Mouse (Mus musculus) ovary, postnatal 36 days (tissue): ENCODE data around the gene 1300017J02Rik.

Experiments
- DNase-seq: peaks from one replicate; pipeline ENCODE4 v3.0.0; 2022; ENCODE audit warnings: low spot score, mixed read lengths

The 1300017J02Rik gene

GRCm38 (mm10) chr9:103271104-103271503 is 33.8 kb downstream of the 1300017J02Rik start:
- DNase-seq, result no peak

GRCm38 (mm10) chr9:103265778-103266177 is 39.1 kb downstream of the 1300017J02Rik start:
- DNase-seq, result no peak

- DNase-seq, result peak; percentile 23
Measured at GRCm38 (mm10) chr9:103252906-103253305, 52.0 kb downstream of the 1300017J02Rik start.

GRCm38 (mm10) chr9:103248618-103249017 is 56.3 kb downstream of the 1300017J02Rik start:
- DNase-seq, result no peak

- DNase-seq, result no peak
Measured at GRCm38 (mm10) chr9:103246526-103247168, 58.2 kb downstream of the 1300017J02Rik start.

GRCm38 (mm10) chr9:103243640-103244039 is 61.2 kb downstream of the 1300017J02Rik start:
- DNase-seq, result no peak

- no peak for DNase-seq
Measured at GRCm38 (mm10) chr9:103241206-103241605, 63.7 kb downstream of the 1300017J02Rik start.

- no peak for DNase-seq
Measured at GRCm38 (mm10) chr9:103239471-103239870, 65.4 kb downstream of the 1300017J02Rik start.

- no peak for DNase-seq
Measured at GRCm38 (mm10) chr9:103234565-103235165, 70.2 kb downstream of the 1300017J02Rik start.

- DNase-seq, result no peak
Measured at GRCm38 (mm10) chr9:103234059-103234458, 70.8 kb downstream of the 1300017J02Rik start.

GRCm38 (mm10) chr9:103233006-103233395 is 71.9 kb downstream of the 1300017J02Rik start:
- no peak for DNase-seq

- no peak for DNase-seq
Measured at GRCm38 (mm10) chr9:103232232-103233005, 72.5 kb downstream of the 1300017J02Rik start.

- DNase-seq, result peak; percentile 46
Measured at GRCm38 (mm10) chr9:103230151-103230951, 74.5 kb downstream of the 1300017J02Rik start, which contains the start of the genes Gm20425 and Trf. Gm20425 (minus strand) TSS chr9:103230307. Trf (minus strand) TSS chr9:103230444.

GRCm38 (mm10) chr9:103229037-103229867 is 75.6 kb downstream of the 1300017J02Rik start:
- DNase-seq, result no peak

- DNase-seq, result no peak
Measured at GRCm38 (mm10) chr9:103228370-103229003, 76.4 kb downstream of the 1300017J02Rik start.

- DNase-seq, result no peak
Measured at GRCm38 (mm10) chr9:103227760-103228159, 77.1 kb downstream of the 1300017J02Rik start.

- DNase-seq, result peak; percentile 46
Measured at GRCm38 (mm10) chr9:103226806-103227205, 78.1 kb downstream of the 1300017J02Rik start.

- DNase-seq, result no peak
Measured at GRCm38 (mm10) chr9:103225464-103225863, 79.4 kb downstream of the 1300017J02Rik start.

- no peak for DNase-seq
Measured at GRCm38 (mm10) chr9:103224721-103225120, 80.2 kb downstream of the 1300017J02Rik start.

GRCm38 (mm10) chr9:103214281-103214680 is 90.6 kb downstream of the 1300017J02Rik start:
- DNase-seq, result no peak

- no peak for DNase-seq
Measured at GRCm38 (mm10) chr9:103213631-103214030, 91.3 kb downstream of the 1300017J02Rik start.
